Mouse (Mus musculus): Measurements from ENCODE around the gene Cdc37l1. TPM values are rescaled to one million over a fixed set of nuclear protein-coding genes. Genes with fewer than 3 reads are reported as not detected.
A peak's percentile ranks its signal among the peaks of the same experiment; 100 is the strongest.

Gene Cdc37l1
- polyA plus RNA-seq, 1 experiment from 2014 or later = 60.5 TPM

GRCm38 (mm10) chr19:29011355-29011990 lies 21.3 kb downstream of the Cdc37l1 start:
- no peak overlapping the region for H3K9ac ChIP-seq (replicated peaks)
- no peak for ATAC-seq (ENCODE audit: low FRiP score, low read depth)
- no peaks in the 10 kb centered on the region for H3K4me1 ChIP-seq
- no peaks in the 10 kb centered on the region for H3K27me3 ChIP-seq
- 86% methylated on average over 12 of the region's 12 CpGs for WGBS
- no peaks in the 10 kb centered on the region for H3K9me3 ChIP-seq
- peaks cover 75% of the 10 kb centered on the region for H3K36me3 ChIP-seq
- H3K27ac ChIP-seq (replicated peaks) = no peak overlapping the region
- no peak overlapping the region for H3K4me2 ChIP-seq (replicated peaks)
- no peak overlapping the region for H3K4me3 ChIP-seq

DNA sequence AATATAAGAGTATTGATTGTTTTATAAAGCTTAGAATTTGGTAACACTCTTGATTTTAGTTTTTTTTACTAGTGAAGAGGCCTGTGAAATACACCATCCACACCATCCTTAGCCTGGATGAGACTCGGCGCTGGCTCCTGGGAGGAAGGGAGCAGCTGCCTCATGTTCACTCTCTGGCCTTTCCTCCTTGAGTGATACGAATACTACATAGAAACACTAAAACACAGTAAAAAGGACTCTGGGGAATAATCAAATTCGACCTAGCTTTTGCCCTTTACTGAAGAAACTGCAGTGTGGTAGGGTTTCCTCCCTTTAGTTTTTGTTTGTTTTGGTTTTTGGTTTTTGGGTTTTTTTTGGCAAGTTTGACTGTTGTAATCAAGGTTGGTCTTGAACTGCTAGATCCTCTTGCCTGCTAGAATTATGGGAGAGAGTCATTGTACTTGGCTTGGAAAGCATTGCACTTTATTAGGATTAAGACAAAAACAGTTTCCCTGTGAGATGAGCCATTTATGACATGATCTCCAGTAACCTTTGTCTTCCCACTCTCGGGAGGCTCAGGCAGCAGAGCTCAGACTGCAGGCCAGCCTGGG lies 24.4 kb downstream of the Cdc37l1 start:
- Histone ChIP-seq H3K27me3 (no peaks in the 10 kb centered on the region), H3K27ac (replicated peaks) (no peak overlapping the region), H3K9ac (replicated peaks) (no peak overlapping the region), H3K4me2 (replicated peaks) (no peak overlapping the region), H3K4me1 (no peaks in the 10 kb centered on the region), H3K4me3 (no peak overlapping the region), H3K36me3 (peaks cover 65% of the 10 kb centered on the region), H3K9me3 (no peaks in the 10 kb centered on the region)
- no peak for ATAC-seq (ENCODE audit: low FRiP score, low read depth)
- 84% methylated on average over 5 of the region's 5 CpGs for WGBS

DNA sequence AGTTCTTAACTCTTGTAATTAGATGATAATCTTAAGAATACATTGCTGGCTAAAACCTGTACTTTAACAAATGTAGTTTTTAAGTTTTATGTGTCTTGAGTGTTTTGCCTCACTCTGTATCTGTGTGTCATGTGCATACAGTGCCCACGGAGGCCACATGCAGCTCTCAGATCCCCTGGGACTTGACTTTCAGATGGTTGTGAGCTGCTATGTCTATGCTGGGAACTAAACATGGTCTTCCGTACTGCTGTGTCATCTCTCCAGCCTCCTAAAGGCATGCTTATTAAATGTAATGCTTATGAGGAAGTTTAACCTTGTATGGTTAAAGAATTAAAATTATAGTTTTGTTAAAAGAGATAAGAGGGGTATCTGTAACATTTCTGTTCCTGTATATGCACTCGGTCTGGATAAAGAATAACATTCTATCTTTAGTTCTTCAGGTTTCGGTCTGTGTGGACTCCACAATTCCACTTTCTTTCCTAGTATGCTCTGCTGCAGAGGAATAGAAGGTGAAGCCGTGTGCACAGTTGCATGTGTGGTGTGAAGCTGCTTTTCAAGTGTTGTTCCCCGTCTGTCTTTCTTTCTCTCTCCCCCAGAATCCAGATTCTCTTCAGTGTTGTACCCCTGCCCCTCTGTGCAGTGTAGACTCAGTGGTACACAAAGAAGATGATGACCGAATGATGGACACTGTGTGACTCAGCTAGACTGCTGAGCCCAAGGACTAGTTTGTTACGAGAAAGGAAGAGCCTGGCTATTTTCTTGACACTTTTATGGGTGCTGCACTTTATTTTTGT lies 25.5 kb downstream of the Cdc37l1 start:
- no peak overlapping the region for H3K4me3 ChIP-seq
- no peak for ATAC-seq (ENCODE audit: low FRiP score, low read depth)
- no peaks in the 10 kb centered on the region for H3K4me1 ChIP-seq
- H3K27ac ChIP-seq (replicated peaks) = no peak overlapping the region
- H3K9ac ChIP-seq (replicated peaks) = no peak overlapping the region
- no peak overlapping the region for H3K4me2 ChIP-seq (replicated peaks)
- no peaks in the 10 kb centered on the region for H3K9me3 ChIP-seq
- 92% methylated on average over 8 of the region's 8 CpGs for WGBS
- H3K27me3 ChIP-seq = no peaks in the 10 kb centered on the region
- peaks cover 73% of the 10 kb centered on the region for H3K36me3 ChIP-seq

- Histone ChIP-seq H3K4me2 (replicated peaks) (no peak overlapping the region), H3K9me3 (no peaks in the 10 kb centered on the region), H3K9ac (replicated peaks) (no peak overlapping the region), H3K27ac (replicated peaks) (no peak overlapping the region), H3K4me3 (no peak overlapping the region), H3K27me3 (no peaks in the 10 kb centered on the region), H3K36me3 (peaks cover 72% of the 10 kb centered on the region), H3K4me1 (no peaks in the 10 kb centered on the region)
- no peak for ATAC-seq (ENCODE audit: low FRiP score, low read depth)
- WGBS = 93% methylated on average over 5 of the region's 5 CpGs
Measured at GRCm38 (mm10) chr19:29016204-29016765, 26.1 kb downstream of the Cdc37l1 start.

DNA sequence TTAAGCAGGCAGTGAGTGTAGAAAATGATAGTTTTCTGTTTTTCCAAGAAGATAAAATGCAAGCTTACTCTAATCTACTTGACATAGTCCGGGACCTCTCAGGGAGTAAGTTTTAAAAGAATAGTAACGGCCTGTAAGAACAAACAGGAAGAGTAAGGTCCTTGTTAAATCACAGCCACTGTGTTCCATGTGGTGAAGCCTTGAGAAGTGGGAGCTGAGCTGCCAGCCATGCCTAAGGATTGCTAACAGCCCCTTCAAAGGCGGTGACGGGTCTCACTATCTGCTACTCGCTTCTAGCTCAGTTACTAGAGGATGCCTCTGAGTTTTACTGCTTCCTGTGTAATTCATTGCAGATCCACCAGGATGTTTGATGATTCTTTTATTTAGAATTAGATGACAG lies 26.6 kb downstream of the Cdc37l1 start:
- Histone ChIP-seq H3K27me3 (no peaks in the 10 kb centered on the region), H3K9me3 (no peaks in the 10 kb centered on the region), H3K9ac (replicated peaks) (no peak overlapping the region), H3K27ac (replicated peaks) (no peak overlapping the region), H3K4me1 (no peaks in the 10 kb centered on the region), H3K4me2 (replicated peaks) (no peak overlapping the region), H3K36me3 (peaks cover 72% of the 10 kb centered on the region), H3K4me3 (no peak overlapping the region)
- no peak for ATAC-seq (ENCODE audit: low FRiP score, low read depth)
- WGBS = 85% methylated on average over 5 of the region's 5 CpGs

DNA sequence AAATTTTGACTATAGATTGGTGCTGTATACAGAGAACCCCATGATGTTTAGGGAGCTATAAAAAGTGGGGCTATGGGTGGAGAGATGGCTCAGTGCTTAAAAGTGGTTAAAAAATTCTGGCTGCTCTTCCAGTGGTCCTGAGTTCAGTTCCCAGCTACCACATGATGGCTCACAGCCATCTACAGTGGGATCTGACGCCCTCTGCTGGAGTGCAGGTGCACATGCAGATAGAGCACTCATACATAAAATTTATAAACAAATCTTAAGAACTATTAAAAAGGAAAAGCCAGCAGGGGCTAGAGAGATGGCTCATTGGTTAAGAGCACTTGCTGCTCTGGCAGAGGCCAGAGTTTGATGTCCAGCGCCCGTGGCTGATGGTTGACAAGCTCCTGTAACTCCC lies 29.5 kb downstream of the Cdc37l1 start:
- no peak for ATAC-seq (ENCODE audit: low FRiP score, low read depth)
- Histone ChIP-seq H3K9ac (replicated peaks) (no peak overlapping the region), H3K4me2 (replicated peaks) (no peak overlapping the region), H3K9me3 (no peaks in the 10 kb centered on the region), H3K27me3 (no peaks in the 10 kb centered on the region), H3K27ac (replicated peaks) (no peak overlapping the region), H3K36me3 (peaks cover 75% of the 10 kb centered on the region), H3K4me1 (peaks cover 6% of the 10 kb centered on the region; the same call in 1 of the 2 replicates), H3K4me3 (no peak overlapping the region)
- 96% methylated on average over 3 of the region's 3 CpGs for WGBS

DNA sequence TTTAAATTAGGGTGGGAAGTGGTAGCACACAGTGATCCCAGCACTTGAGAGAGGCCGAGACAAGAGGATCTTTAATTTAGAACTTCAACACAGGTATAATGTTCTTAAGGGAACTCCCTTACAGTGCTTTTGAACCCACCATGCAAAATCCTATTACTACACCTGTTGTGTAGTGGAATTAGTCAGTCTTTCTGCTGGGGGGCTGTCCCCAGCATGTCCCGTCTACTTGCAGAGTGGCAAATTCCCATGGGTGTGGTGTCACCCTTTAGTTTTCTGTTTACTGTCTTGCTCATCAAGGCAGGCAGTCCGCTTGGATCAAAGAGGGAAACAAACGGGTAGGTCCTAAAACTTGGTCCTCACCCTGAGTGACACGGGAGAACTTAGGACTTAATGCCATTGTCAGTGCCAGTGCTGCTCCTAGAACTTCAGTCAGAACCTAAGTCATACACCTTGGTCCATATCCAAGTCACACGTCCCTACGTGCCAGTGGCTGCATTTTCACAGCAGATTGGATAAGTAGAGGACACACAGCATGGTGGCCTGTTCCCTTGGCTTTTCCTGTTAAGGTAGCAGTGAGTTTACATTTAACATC lies 31.7 kb downstream of the Cdc37l1 start:
- Histone ChIP-seq H3K4me3 (no peak overlapping the region), H3K36me3 (peaks cover 86% of the 10 kb centered on the region), H3K27me3 (no peaks in the 10 kb centered on the region), H3K9me3 (no peaks in the 10 kb centered on the region), H3K4me1 (peaks cover 6% of the 10 kb centered on the region; the same call in 1 of the 2 replicates), H3K9ac (replicated peaks) (no peak overlapping the region), H3K4me2 (replicated peaks) (no peak overlapping the region), H3K27ac (replicated peaks) (no peak overlapping the region)
- no peak for ATAC-seq (ENCODE audit: low FRiP score, low read depth)
- WGBS = 89% methylated on average over 7 of the region's 7 CpGs

DNA sequence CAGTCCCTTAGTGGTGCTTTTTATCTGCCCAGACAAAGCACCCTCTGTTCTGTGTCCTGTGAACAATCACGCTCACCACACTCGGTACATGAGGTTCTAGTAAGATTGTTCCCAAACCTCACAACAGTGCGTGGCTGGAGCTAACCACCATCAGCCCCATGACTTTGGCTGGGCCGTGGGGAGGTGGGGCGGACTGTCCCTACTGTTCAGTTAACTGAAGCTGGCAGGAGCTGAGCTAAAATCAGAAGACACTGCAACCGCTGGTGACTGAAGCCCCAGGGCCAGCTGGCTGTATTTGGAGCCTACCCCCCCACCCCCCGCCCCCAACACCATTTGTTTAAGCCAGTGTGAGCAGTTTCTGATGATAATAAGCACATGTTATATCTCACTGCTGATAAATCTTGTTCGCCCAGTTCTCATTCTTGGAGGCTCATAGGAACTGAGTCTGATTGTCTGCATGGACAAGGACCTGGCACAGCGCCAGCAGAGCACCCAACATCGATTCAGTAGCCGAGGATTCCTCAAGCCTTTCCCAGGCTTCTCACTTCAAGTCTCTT lies 34.3 kb downstream of the Cdc37l1 start:
- Histone ChIP-seq H3K4me3 (no peak overlapping the region), H3K9me3 (no peaks in the 10 kb centered on the region), H3K9ac (replicated peaks) (no peak overlapping the region), H3K36me3 (peaks cover 69% of the 10 kb centered on the region), H3K27ac (replicated peaks) (peak overlapping the region; percentile 54), H3K27me3 (no peaks in the 10 kb centered on the region), H3K4me2 (replicated peaks) (no peak overlapping the region), H3K4me1 (peaks cover 6% of the 10 kb centered on the region; the same call in 1 of the 2 replicates)
- WGBS = 75% methylated on average over 11 of the region's 11 CpGs
- ATAC-seq (ENCODE audit: low FRiP score, low read depth) = peak; percentile 63

DNA sequence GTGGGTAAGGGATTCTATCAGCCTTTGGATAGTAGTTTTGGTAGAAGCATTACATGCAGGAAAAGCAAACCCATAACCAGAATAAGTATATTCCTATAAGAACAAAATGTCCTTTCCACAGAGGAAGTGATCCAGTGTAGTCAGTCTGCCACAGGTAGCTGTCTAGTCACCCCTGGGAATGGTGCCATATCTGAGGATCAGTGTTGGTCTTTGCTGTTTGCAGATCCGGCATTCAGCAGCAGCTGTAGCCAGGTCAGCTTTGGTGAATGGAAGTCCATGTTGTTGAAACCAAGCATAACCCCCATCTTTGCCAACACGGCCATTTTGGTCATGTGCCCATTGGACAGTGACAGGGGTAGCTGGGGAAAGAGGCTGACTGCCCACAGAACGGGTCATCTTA lies 41.6 kb downstream of the Cdc37l1 start:
- H3K36me3 ChIP-seq = peaks cover 25% of the 10 kb centered on the region
- no peak overlapping the region for H3K4me3 ChIP-seq
- no peak overlapping the region for H3K27ac ChIP-seq (replicated peaks)
- H3K4me2 ChIP-seq (replicated peaks) = no peak overlapping the region
- H3K27me3 ChIP-seq = no peaks in the 10 kb centered on the region
- WGBS = 95% methylated on average over 3 of the region's 3 CpGs
- H3K9me3 ChIP-seq = no peaks in the 10 kb centered on the region
- no peak overlapping the region for H3K9ac ChIP-seq (replicated peaks)
- no peaks in the 10 kb centered on the region for H3K4me1 ChIP-seq
- ATAC-seq (ENCODE audit: low FRiP score, low read depth) = no peak

DNA sequence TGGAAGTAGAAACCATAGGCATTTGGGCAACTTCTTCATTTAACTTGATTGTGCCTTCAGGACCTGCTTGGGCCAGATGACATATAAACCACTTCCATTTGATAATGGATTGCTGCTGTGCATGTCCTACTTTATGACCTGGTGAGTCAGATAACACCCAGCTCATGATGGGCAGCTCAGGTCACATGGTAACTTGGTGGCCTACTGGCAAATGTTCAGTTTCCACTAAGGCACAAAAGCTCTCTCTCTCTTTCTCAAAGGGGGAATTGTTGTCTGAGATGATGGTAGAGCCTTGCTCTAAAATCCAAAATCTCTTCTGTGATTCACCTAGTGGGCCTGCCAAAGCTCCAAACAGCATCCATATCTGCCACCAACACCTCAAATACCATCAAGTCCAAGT lies 42.5 kb downstream of the Cdc37l1 start:
- no peaks in the 10 kb centered on the region for H3K4me1 ChIP-seq
- no peak for ATAC-seq (ENCODE audit: low FRiP score, low read depth)
- peaks cover 29% of the 10 kb centered on the region for H3K36me3 ChIP-seq
- H3K4me2 ChIP-seq (replicated peaks) = no peak overlapping the region
- H3K4me3 ChIP-seq = no peak overlapping the region
- no peaks in the 10 kb centered on the region for H3K9me3 ChIP-seq
- no peaks in the 10 kb centered on the region for H3K27me3 ChIP-seq
- H3K27ac ChIP-seq (replicated peaks) = no peak overlapping the region
- H3K9ac ChIP-seq (replicated peaks) = no peak overlapping the region

- no peak overlapping the region for H3K9ac ChIP-seq (replicated peaks)
- H3K27me3 ChIP-seq = no peaks in the 10 kb centered on the region
- H3K27ac ChIP-seq (replicated peaks) = no peak overlapping the region
- whole genome bisulfite sequencing = 89% methylated on average over 5 of the region's 5 CpGs
- H3K9me3 ChIP-seq = peaks cover 6% of the 10 kb centered on the region; the same call in 1 of the 2 replicates
- peaks cover 25% of the 10 kb centered on the region for H3K36me3 ChIP-seq
- ATAC-seq (ENCODE audit: low FRiP score, low read depth) = no peak
- no peak overlapping the region for H3K4me3 ChIP-seq
- H3K4me2 ChIP-seq (replicated peaks) = no peak overlapping the region
- H3K4me1 ChIP-seq = no peaks in the 10 kb centered on the region
Measured at GRCm38 (mm10) chr19:29037026-29037425, 46.9 kb downstream of the Cdc37l1 start.
